Mouse (Mus musculus) macrophage (primary cell): ENCODE results near the gene Fam222a. TPM values are rescaled to one million over a fixed set of nuclear protein-coding genes. Genes with fewer than 3 reads are reported as not detected.

Experiments
- H3K27ac ChIP-seq: fragments of 350-480 bp; formaldehyde crosslinking; 2 replicates; pipeline ENCODE4 v1.9.0; 2021
- H3K36me3 ChIP-seq: fragments of 350-480 bp; formaldehyde crosslinking; 2 replicates; pipeline ENCODE4 v1.9.0; 2021; ENCODE audit errors: inconsistent target
- H3K4me3 ChIP-seq: fragments of 350-480 bp; formaldehyde crosslinking; 2 replicates; pipeline ENCODE4 v1.9.0; 2021; ENCODE audit errors: inconsistent target
- H3K79me2 ChIP-seq: fragments of 350-480 bp; formaldehyde crosslinking; 2 replicates; pipeline ENCODE4 v1.9.0; 2021; ENCODE audit errors: inconsistent target
- WGBS: methylation state at CpG from one replicate; pipeline ENCODE4 v1.1.7; 2026; ENCODE audit warnings: inconsistent platforms; ENCODE audit not compliant: missing documents; 5-methylcytosine and 5-hydroxymethylcytosine counted together
- polyA plus RNA-seq: library from polyadenylated mRNA; stranded (reverse); fragments of 250-400 nt; gene quantifications from 3 replicates; pipeline ENCODE4 v1.2.4, GENCODE M21; 2018; ENCODE audit warnings: inconsistent platforms

Fam222a gene
- polyA plus RNA-seq, 1 experiment from 2014 or later: 0.96 TPM

- WGBS: 48% methylated on average over 7 of the region's 7 CpGs
- Histone ChIP-seq H3K27ac (no peak overlapping the region), H3K4me3 (no peak overlapping the region), H3K79me2 (no peaks in the 10 kb centered on the region), H3K36me3 (no peaks in the 10 kb centered on the region)
Observed at GRCm38 (mm10) chr5:114550431-114550830, 17.4 kb upstream of the Fam222a start.

- no peak overlapping the region for H3K27ac ChIP-seq
- WGBS: 61% methylated on average over 6 of the region's 6 CpGs
- H3K4me3 ChIP-seq: no peak overlapping the region
- H3K36me3 ChIP-seq: no peaks in the 10 kb centered on the region
- H3K79me2 ChIP-seq: no peaks in the 10 kb centered on the region
Observed at GRCm38 (mm10) chr5:114550886-114551492, 16.8 kb upstream of the Fam222a start.

- H3K27ac ChIP-seq: no peak overlapping the region
- H3K79me2 ChIP-seq: no peaks in the 10 kb centered on the region
- H3K36me3 ChIP-seq: no peaks in the 10 kb centered on the region
- H3K4me3 ChIP-seq: no peak overlapping the region
- 82% methylated on average over 13 of the region's 13 CpGs for WGBS
Observed at GRCm38 (mm10) chr5:114552507-114553208, 15.2 kb upstream of the Fam222a start.

- WGBS: 69% methylated on average over 8 of the region's 8 CpGs
Observed at GRCm38 (mm10) chr5:114553706-114554105, 14.1 kb upstream of the Fam222a start.

GRCm38 (mm10) chr5:114555424-114555823 lies 12.4 kb upstream of the Fam222a start:
- Histone ChIP-seq H3K27ac (no peak overlapping the region), H3K79me2 (no peaks in the 10 kb centered on the region), H3K36me3 (no peaks in the 10 kb centered on the region), H3K4me3 (no peak overlapping the region)
- 100% methylated on average over 2 of the region's 2 CpGs for WGBS

More at GRCm38 (mm10) chr5:114553706-114554105, 14.1 kb upstream of the Fam222a start:
- no peaks in the 10 kb centered on the region for H3K79me2 ChIP-seq
- H3K27ac ChIP-seq: no peak overlapping the region
- H3K36me3 ChIP-seq: no peaks in the 10 kb centered on the region
- H3K4me3 ChIP-seq: no peak overlapping the region

GRCm38 (mm10) chr5:114556109-114556508 lies 11.7 kb upstream of the Fam222a start:
- no peak overlapping the region for H3K4me3 ChIP-seq
- no peaks in the 10 kb centered on the region for H3K79me2 ChIP-seq
- WGBS: 31% methylated on average over 11 of the region's 11 CpGs
- no peaks in the 10 kb centered on the region for H3K36me3 ChIP-seq
- no peak overlapping the region for H3K27ac ChIP-seq

GRCm38 (mm10) chr5:114557765-114558731 lies 9.8 kb upstream of the Fam222a start:
- WGBS: 87% methylated on average over 20 of the region's 20 CpGs
- Histone ChIP-seq H3K79me2 (no peaks in the 10 kb centered on the region), H3K27ac (no peak overlapping the region), H3K36me3 (no peaks in the 10 kb centered on the region), H3K4me3 (no peak overlapping the region)

GRCm38 (mm10) chr5:114560533-114560936 lies 7.3 kb upstream of the Fam222a start:
- Histone ChIP-seq H3K27ac (no peak overlapping the region), H3K4me3 (no peak overlapping the region), H3K36me3 (no peaks in the 10 kb centered on the region), H3K79me2 (no peaks in the 10 kb centered on the region)
- WGBS: 6% methylated on average over 7 of the region's 9 CpGs

GRCm38 (mm10) chr5:114560965-114561364 lies 6.9 kb upstream of the Fam222a start:
- no peak overlapping the region for H3K27ac ChIP-seq
- H3K36me3 ChIP-seq: no peaks in the 10 kb centered on the region
- WGBS: 86% methylated on average over 5 of the region's 5 CpGs
- H3K79me2 ChIP-seq: no peaks in the 10 kb centered on the region
- no peak overlapping the region for H3K4me3 ChIP-seq

- WGBS: 93% methylated on average over 7 of the region's 7 CpGs
- Histone ChIP-seq H3K36me3 (no peaks in the 10 kb centered on the region), H3K27ac (no peak overlapping the region)
Observed at GRCm38 (mm10) chr5:114563994-114564393, 3.8 kb upstream of the Fam222a start.

GRCm38 (mm10) chr5:114565305-114565704 lies 2.5 kb upstream of the Fam222a start:
- Histone ChIP-seq H3K27ac (no peak overlapping the region), H3K36me3 (no peaks in the 10 kb centered on the region), H3K79me2 (no peaks in the 10 kb centered on the region), H3K4me3 (no peak overlapping the region)
- 6% methylated on average over 12 of the region's 12 CpGs for WGBS

More at GRCm38 (mm10) chr5:114563994-114564393, 3.8 kb upstream of the Fam222a start:
- H3K79me2 ChIP-seq: no peaks in the 10 kb centered on the region
- no peak overlapping the region for H3K4me3 ChIP-seq

GRCm38 (mm10) chr5:114565751-114566150 lies 2.1 kb upstream of the Fam222a start:
- H3K4me3 ChIP-seq: no peak overlapping the region
- no peaks in the 10 kb centered on the region for H3K36me3 ChIP-seq
- H3K27ac ChIP-seq: no peak overlapping the region
- H3K79me2 ChIP-seq: no peaks in the 10 kb centered on the region
- WGBS: 71% methylated on average over 6 of the region's 6 CpGs

- WGBS: 89% methylated on average over 10 of the region's 10 CpGs
- Histone ChIP-seq H3K36me3 (no peaks in the 10 kb centered on the region), H3K4me3 (no peak overlapping the region), H3K79me2 (no peaks in the 10 kb centered on the region), H3K27ac (no peak overlapping the region)
Observed at GRCm38 (mm10) chr5:114566461-114566860, 1.4 kb upstream of the Fam222a start.

GRCm38 (mm10) chr5:114567075-114567517 lies 720 bp upstream of the Fam222a start:
- WGBS: 0% methylated on average over 46 of the region's 52 CpGs
- H3K36me3 ChIP-seq: no peaks in the 10 kb centered on the region
- H3K4me3 ChIP-seq: no peak overlapping the region
- no peaks in the 10 kb centered on the region for H3K79me2 ChIP-seq
- no peak overlapping the region for H3K27ac ChIP-seq
